Mouse (Mus musculus) embryonic fibroblast, embryonic 13.5 days (primary cell): ENCODE measurements at regions not wholly inside any gene's neighbourhood (a gene's known extent, or its start where the extent isn't known, plus 50 kb on each side); places are given as distances from the start of the nearest gene placed in this dataset.

Source experiments
- CTCF ChIP-seq: IDR thresholded peaks from 2 replicates; pipeline ENCODE4 v1.5.1; 2011; ENCODE audit warnings: mild to moderate bottlenecking, control low read depth, low read length, moderate library complexity, borderline replicate concordance; ENCODE audit not compliant: insufficient read depth
- POLR2A ChIP-seq: IDR thresholded peaks from 2 replicates; pipeline ENCODE4 v1.6.1; 2011; ENCODE audit warnings: low read depth, mild to moderate bottlenecking, control low read depth, low read length, moderate library complexity

DNA sequence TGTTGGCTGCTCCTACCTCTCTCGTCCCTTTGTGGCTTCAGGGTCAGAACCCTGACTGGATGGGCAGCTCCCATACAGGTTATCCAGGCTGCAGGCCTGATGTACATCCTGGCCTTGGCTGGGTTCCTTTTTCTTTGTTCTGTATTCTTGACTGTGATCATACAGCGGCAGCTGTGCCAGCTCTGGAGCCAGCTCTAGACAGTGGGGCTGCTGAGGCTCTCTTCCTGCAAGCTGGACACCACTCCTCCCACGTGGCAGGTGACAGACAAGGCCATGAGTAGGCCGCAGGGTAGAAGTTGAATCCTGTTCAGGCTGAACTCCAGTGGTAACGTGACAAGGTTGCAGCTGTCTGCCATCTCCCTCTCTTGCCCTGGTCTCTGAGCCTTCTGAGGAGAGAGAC lies 71.6 kb upstream of the Nkd1 start:
- TF ChIP-seq CTCF (no peak), POLR2A (no peak)
